Mouse (Mus musculus) cerebellum, adult 2 months (tissue): Measurements from ENCODE around the gene Zbtb16.

Experiments
- CTCF ChIP-seq: fragments of 200-500 bp; IDR thresholded peaks from 2 replicates; pipeline ENCODE4 v1.5.1; 2011; ENCODE audit warnings: low read depth, mild to moderate bottlenecking, control low read depth, low read length, moderate library complexity, borderline replicate concordance; ENCODE audit not compliant: insufficient read depth
- POLR2A ChIP-seq: fragments of 200-500 bp; IDR thresholded peaks from 2 replicates; pipeline ENCODE4 v1.6.1; 2011; ENCODE audit warnings: low read length, control low read depth, borderline replicate concordance; ENCODE audit not compliant: insufficient read depth

DNA sequence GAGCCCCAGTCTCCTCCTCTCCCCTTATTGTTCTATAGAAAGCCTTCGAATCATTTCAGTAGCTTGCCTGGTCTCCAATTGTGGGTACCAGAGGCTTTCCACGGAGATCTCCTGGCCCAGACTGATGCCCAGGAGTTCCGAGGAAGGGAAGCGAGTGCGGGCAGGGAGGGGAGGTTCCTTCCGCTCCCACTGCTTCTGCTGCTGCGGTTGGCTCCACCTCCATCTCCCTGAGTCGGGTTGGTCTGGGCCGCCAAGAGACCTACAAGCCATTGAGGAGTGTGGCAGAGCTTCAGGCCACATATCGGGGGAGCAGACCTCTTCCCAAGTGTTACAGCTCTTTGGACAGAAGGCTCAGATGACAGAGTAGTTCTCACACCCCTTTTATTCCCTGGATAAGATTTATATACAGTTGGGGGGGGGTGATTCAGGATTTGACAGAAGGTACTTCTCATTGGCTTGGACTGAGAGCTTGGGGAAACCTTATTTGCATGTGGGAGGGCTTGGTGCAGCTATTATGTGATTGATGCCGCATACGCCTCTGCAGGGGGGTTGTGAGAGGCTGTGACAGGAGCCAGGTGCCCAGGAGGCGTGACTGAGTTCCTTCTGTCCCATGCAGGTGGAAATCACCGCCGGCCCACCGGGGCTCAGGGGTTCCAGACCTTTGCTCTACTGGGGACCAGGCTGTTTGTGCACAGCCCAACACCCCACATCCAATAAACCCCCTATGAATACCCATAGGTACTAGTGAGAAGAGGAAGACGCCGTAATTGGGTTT, 200.3 kb downstream of the Zbtb16 start:
- TF ChIP-seq CTCF: no peak
- TF ChIP-seq POLR2A: no peak
